Mouse (Mus musculus) heart, embryonic 12.5 days (tissue): Measurements from ENCODE around the gene Bax. TPM values are rescaled to one million over a fixed set of nuclear protein-coding genes. Genes with fewer than 3 reads are reported as not detected.

Source experiments
- ATAC-seq: fragments of 200-750 bp; cut with Nextera tagmentation; 2 replicates; pipeline ENCODE4 v1.8.0; 2017; ENCODE audit warnings: moderate TSS enrichment, moderate library complexity; ENCODE audit not compliant: insufficient number of reproducible peaks, low FRiP score
- H3K27ac ChIP-seq: fragments of 300-500 bp; sonication (generic); 2 replicates; pipeline ENCODE4 v1.5.1; 2016; ENCODE audit warnings: mild to moderate bottlenecking, moderate library complexity; ENCODE audit not compliant: poor library complexity, severe bottlenecking
- H3K27me3 ChIP-seq: fragments of 300-500 bp; sonication (generic); replicated peaks from 2 replicates; pipeline ENCODE4 v1.6.1; 2016; ENCODE audit warnings: mild to moderate bottlenecking, moderate library complexity
- H3K36me3 ChIP-seq: fragments of 300-500 bp; sonication (generic); 2 replicates; pipeline ENCODE4 v1.6.1; 2016; ENCODE audit warnings: mild to moderate bottlenecking, moderate library complexity
- H3K4me1 ChIP-seq: fragments of 300-500 bp; sonication (generic); replicated peaks from 2 replicates; pipeline ENCODE4 v1.6.1; 2016; ENCODE audit warnings: mild to moderate bottlenecking
- H3K4me2 ChIP-seq: fragments of 300-500 bp; sonication (generic); 2 replicates; pipeline ENCODE4 v1.6.1; 2016; ENCODE audit warnings: mild to moderate bottlenecking, moderate library complexity
- H3K4me3 ChIP-seq: fragments of 300-500 bp; sonication (generic); 2 replicates; pipeline ENCODE4 v1.5.1; 2016; ENCODE audit warnings: mild to moderate bottlenecking
- H3K9ac ChIP-seq: fragments of 300-500 bp; sonication (generic); 2 replicates; pipeline ENCODE4 v1.6.1; 2016; ENCODE audit warnings: mild to moderate bottlenecking, moderate library complexity
- H3K9me3 ChIP-seq: fragments of 300-500 bp; sonication (generic); replicated peaks from 2 replicates; pipeline ENCODE4 v1.6.1; 2016; ENCODE audit warnings: mild to moderate bottlenecking, moderate library complexity
- WGBS: fragments of 180-500 bp; shearing (Covaris S2); methylation state at CpG from one replicate; pipeline ENCODE4 v1.1.7; 2016; 5-methylcytosine and 5-hydroxymethylcytosine counted together
- polyA plus RNA-seq: library from polyadenylated mRNA; unstranded; fragments of >200 nt; fragmentation: Nextera tagmentation; extraction: Ambion mirVana; gene quantifications from 2 replicates; pipeline ENCODE4 v1.2.1, GENCODE M21; 2016

The Bax gene
- 139 and 151 TPM in 2 replicates for polyA plus RNA-seq

- peak within 1 kb of the TSS; percentile 41 for H3K27ac ChIP-seq
- H3K4me3 ChIP-seq = peak within 1 kb of the TSS; percentile 94
- peaks cover 25% of the 10 kb centered on the region for H3K4me1 ChIP-seq
- no peaks in the 10 kb centered on the region for H3K9me3 ChIP-seq
- H3K27me3 ChIP-seq = no peaks in the 10 kb centered on the region
- peaks cover 38% of the 10 kb centered on the region for H3K36me3 ChIP-seq
- under 1% methylated on average over 56 of the region's 58 CpGs for WGBS
- ATAC-seq = peak; percentile 88
- peak within 1 kb of the TSS; percentile 94 for H3K9ac ChIP-seq
- peak within 1 kb of the TSS; percentile 93 for H3K4me2 ChIP-seq
Measured at GRCm38 (mm10) chr7:45466283-45467089, at the start of gene Bax. Gene Bax, minus strand, starts transcription at chr7:45466898.

DNA sequence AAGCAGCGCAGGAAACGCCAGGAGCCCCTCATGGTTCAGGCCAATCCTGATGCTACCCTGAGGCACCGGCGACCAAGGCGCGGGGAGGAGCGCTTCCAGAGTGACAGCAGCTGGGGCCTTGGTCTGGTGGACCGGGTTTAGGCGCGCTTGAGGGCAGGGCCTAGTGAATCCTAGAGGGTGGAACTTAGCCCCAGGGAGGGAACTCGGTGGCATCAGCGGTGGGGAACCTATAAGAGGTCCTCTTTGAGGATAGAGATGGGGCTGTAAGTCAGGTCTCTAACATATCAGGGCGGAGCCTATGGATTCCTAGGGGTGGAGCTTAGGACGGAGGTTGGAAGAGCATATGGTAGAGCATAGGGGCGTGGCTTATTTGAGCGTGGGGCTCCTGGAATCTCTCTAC, 48.7 kb upstream of the Bax start:
- WGBS = 10% methylated on average over 16 of the region's 16 CpGs
- Histone ChIP-seq H3K9me3 (no peaks in the 10 kb centered on the region), H3K9ac (no peak overlapping the region), H3K4me1 (peaks cover 12% of the 10 kb centered on the region), H3K27ac (peak overlapping the region; percentile 8; the same call in 1 of the 2 replicates), H3K4me3 (peak overlapping the region; percentile 7; the same call in 1 of the 2 replicates), H3K36me3 (no peaks in the 10 kb centered on the region), H3K4me2 (peak overlapping the region; percentile 50), H3K27me3 (no peaks in the 10 kb centered on the region)
- ATAC-seq = peak; percentile 77

DNA sequence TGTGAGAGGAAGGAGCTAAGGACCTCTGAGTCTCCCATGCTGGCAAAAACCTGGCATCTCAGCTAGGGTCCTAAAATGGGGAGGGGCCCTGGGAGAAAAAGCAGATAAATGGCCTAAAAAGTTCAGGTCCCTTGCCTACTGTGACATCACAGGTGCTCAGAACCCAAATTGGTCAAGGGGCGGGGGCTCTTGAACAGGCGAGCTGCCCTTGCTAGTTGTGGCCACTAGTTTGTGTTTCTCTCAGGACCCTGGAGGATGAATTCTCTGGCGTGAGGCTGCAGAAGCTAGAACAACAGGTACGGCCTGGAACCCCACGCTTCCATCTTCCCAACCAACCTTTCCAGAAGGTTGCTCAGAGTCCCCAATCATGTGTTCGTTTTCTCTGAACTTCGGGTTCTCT, 47.7 kb upstream of the Bax start:
- 83% methylated on average over 7 of the region's 7 CpGs for WGBS
- Histone ChIP-seq H3K27ac (no peak overlapping the region), H3K9ac (no peak overlapping the region), H3K4me1 (peaks cover 14% of the 10 kb centered on the region), H3K4me2 (no peak overlapping the region), H3K4me3 (no peak overlapping the region), H3K27me3 (no peaks in the 10 kb centered on the region), H3K36me3 (no peaks in the 10 kb centered on the region), H3K9me3 (no peaks in the 10 kb centered on the region)
- ATAC-seq = no peak

GRCm38 (mm10) chr7:45509912-45510787, 43.5 kb upstream of the Bax start, which contains the start of gene Nucb1:
Gene Nucb1, minus strand, starts transcription at chr7:45510406.
- H3K4me3 ChIP-seq = peak within 1 kb of the TSS; percentile 74
- no peaks in the 10 kb centered on the region for H3K9me3 ChIP-seq
- peak; percentile 91 for ATAC-seq
- peak within 1 kb of the TSS; percentile 82 for H3K4me2 ChIP-seq
- H3K9ac ChIP-seq = peak within 1 kb of the TSS; percentile 83
- peak within 1 kb of the TSS; percentile 80 for H3K27ac ChIP-seq
- under 1% methylated on average over 44 of the region's 44 CpGs for WGBS
- no peaks in the 10 kb centered on the region for H3K27me3 ChIP-seq
- peaks cover 20% of the 10 kb centered on the region for H3K4me1 ChIP-seq
- H3K36me3 ChIP-seq = peaks cover 28% of the 10 kb centered on the region

- 33% methylated on average over 19 of the region's 19 CpGs for WGBS
- no peaks in the 10 kb centered on the region for H3K27me3 ChIP-seq
- H3K4me1 ChIP-seq = peaks cover 19% of the 10 kb centered on the region
- peak overlapping the region; percentile 74 for H3K4me3 ChIP-seq
- peak overlapping the region; percentile 80; the same call in 1 of the 2 replicates for H3K27ac ChIP-seq
- H3K4me2 ChIP-seq = peak overlapping the region; percentile 82
- H3K36me3 ChIP-seq = peaks cover 36% of the 10 kb centered on the region
- peak overlapping the region; percentile 83 for H3K9ac ChIP-seq
- H3K9me3 ChIP-seq = no peaks in the 10 kb centered on the region
- peak; percentile 12 for ATAC-seq
Measured at GRCm38 (mm10) chr7:45509181-45509882, 42.6 kb upstream of the Bax start.

GRCm38 (mm10) chr7:45508561-45508960, 41.9 kb upstream of the Bax start:
- WGBS = 71% methylated on average over 6 of the region's 6 CpGs
- no peaks in the 10 kb centered on the region for H3K27me3 ChIP-seq
- peak; percentile 76 for ATAC-seq

DNA sequence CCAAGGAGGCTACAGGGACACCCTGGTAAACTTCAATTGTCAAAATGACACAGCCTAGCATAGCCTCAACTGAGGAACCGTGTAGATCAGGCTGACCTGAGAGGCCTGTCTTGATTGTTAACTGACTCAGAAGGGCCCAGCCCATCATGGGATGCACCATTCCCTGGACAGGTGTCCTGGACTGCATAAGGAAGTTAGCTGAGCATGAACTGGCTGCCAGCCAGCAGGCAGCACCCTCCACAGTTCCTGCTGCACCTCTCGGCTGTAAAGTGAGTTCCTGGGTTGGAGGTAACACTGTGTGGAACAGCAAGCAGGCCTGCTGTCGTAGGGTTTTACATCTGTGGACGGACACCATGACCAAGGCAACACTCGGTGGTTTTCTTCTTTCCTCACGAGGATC, 40.9 kb upstream of the Bax start:
- Histone ChIP-seq H3K9ac (no peak overlapping the region; the same call in 1 of the 2 replicates), H3K4me3 (no peak overlapping the region), H3K9me3 (no peaks in the 10 kb centered on the region), H3K27ac (no peak overlapping the region), H3K4me1 (peaks cover 19% of the 10 kb centered on the region), H3K27me3 (no peaks in the 10 kb centered on the region), H3K36me3 (peaks cover 45% of the 10 kb centered on the region), H3K4me2 (no peak overlapping the region)
- WGBS = 84% methylated on average over 6 of the region's 6 CpGs
- ATAC-seq = no peak

More at GRCm38 (mm10) chr7:45508561-45508960, 41.9 kb upstream of the Bax start:
- Histone ChIP-seq H3K4me1 (peaks cover 19% of the 10 kb centered on the region), H3K9me3 (no peaks in the 10 kb centered on the region), H3K4me2 (peak overlapping the region; percentile 82), H3K27ac (peak overlapping the region; percentile 3; the same call in 1 of the 2 replicates), H3K36me3 (peaks cover 37% of the 10 kb centered on the region), H3K9ac (peak overlapping the region; percentile 83; the same call in 1 of the 2 replicates), H3K4me3 (peak overlapping the region; percentile 74)

DNA sequence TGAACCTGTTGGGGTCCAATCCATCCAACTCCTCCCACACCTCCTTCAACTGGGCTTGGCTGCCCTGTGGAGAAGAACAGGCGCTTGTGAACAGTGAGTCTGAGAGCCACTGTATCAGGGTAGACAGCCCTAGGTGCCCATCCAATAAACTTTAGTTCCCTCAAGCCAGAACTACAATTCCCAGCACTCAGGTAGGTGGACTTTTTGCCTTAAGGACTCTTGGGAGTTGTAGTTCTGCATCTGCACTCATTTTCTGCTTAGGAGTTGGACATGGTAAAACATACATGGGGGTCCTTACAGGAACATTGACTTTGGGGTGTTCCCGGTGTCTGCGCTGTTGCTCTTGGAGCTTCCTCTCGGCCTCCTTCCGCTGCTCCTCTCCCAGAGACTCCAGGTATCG, 31.7 kb upstream of the Bax start:
- Histone ChIP-seq H3K4me2 (no peak overlapping the region), H3K4me1 (0 out of 2 replicates have a peak, but pooled peaks cover 9% of the 10 kb centered on the region), H3K4me3 (no peak overlapping the region), H3K27me3 (no peaks in the 10 kb centered on the region), H3K27ac (no peak overlapping the region), H3K9ac (no peak overlapping the region), H3K9me3 (no peaks in the 10 kb centered on the region), H3K36me3 (peaks cover 95% of the 10 kb centered on the region)
- WGBS = 93% methylated on average over 6 of the region's 6 CpGs
- ATAC-seq = no peak

- 86% methylated on average over 9 of the region's 9 CpGs for WGBS
- Histone ChIP-seq H3K4me3 (no peak overlapping the region), H3K9me3 (no peaks in the 10 kb centered on the region), H3K4me2 (no peak overlapping the region), H3K27ac (no peak overlapping the region), H3K9ac (0 out of 2 replicates have a peak overlapping the region, but pooled peaks have one; percentile 4), H3K36me3 (peaks cover 74% of the 10 kb centered on the region), H3K4me1 (peaks cover 13% of the 10 kb centered on the region), H3K27me3 (no peaks in the 10 kb centered on the region)
- ATAC-seq = no peak
Measured at GRCm38 (mm10) chr7:45494548-45494947, 27.9 kb upstream of the Bax start.

DNA sequence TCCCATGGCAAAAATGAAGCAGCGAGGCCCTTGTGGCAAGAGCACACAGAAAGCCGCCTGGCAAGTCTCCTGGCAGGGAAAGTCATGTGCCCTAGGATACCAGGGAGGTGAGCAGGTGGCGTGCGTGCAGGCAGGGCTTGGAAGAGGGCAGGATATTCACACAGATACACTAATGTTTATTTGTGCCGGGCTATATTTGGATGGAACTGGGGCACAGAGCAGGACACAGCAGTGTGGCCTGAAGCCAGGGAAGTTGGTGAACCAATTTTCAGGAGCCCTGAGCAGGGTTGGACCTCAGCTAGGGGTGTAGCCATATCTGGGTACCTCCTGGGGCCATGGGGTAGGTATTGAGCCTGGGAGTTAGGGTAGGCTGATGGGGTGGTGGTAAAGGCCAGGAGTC, 26.3 kb upstream of the Bax start:
- ATAC-seq = no peak
- Histone ChIP-seq H3K9ac (no peak overlapping the region), H3K36me3 (peaks cover 60% of the 10 kb centered on the region), H3K27ac (no peak overlapping the region), H3K4me2 (no peak overlapping the region), H3K27me3 (no peaks in the 10 kb centered on the region), H3K4me3 (no peak overlapping the region), H3K4me1 (peaks cover 25% of the 10 kb centered on the region), H3K9me3 (no peaks in the 10 kb centered on the region)
- WGBS = 91% methylated on average over 5 of the region's 5 CpGs
